ENCODE assay signal across 9 mouse cellular contexts in the genomic region with DNA sequence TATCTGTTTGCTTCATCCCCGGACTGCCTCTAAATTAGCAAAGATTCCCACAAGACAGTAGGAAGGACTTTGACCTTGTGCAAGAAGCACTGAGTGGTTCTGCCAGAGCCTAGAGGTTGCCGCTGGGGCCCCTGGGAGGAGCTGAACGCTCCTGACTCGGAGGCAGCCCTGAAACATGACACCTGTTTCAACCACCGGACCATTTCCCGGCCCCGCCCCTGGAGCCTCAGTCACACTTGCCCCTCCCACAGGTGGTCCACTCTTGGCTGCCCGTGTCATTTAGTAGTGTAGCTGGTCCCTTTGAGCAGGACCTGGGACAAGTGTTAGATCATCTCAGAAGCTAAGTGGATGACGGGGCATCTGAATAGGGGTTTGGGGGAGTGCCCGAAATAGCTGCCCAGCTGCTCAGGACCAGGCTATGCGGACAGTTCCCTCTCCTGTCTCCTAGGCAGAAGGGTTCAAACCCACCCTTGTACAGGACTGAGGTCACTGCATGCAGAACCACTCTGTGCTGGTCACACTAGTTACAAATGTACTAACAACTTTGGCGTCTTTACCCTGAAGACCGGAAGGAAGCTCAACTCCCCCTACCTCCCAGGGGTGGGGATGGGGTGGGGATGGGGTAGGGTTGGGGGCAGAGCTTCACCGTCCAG. TPM values are rescaled to one million over a fixed set of nuclear protein-coding genes. Genes with fewer than 3 reads are reported as not detected.
DNase-seq lines count a peak whose midpoint lies in the region; ATAC-seq lines count a peak whose summit lies in the region.
"Had no signal": no experiment of that assay in that cellular context is flagged by ENCODE, and none has a peak within 500 bp of the region (broad histone marks: within the 10 kb centered on the region; RNA-seq: fewer than 3 reads in every experiment).

No protein-coding gene starts in this region.

- H3K36me3 ChIP-seq in hindbrain, embryonic 11.5 days (ENCODE audit: control insufficient read depth, insufficient read depth, low read length) = no peaks in the 10 kb centered on the region
- H3K36me3 ChIP-seq in midbrain, embryonic 11.5 days (ENCODE audit: control insufficient read depth, insufficient read depth, low read length) = no peaks in the 10 kb centered on the region

- WGBS in hindbrain, embryonic 11.5 days = 4% methylated on average over 14 of the region's 14 CpGs
- 7% methylated on average over 14 of the region's 14 CpGs for WGBS in midbrain, embryonic 11.5 days

- peaks cover 5% of the 10 kb centered on the region; the same call in 1 of the 2 replicates for H3K4me1 ChIP-seq in hindbrain, embryonic 11.5 days (replicated peaks; ENCODE audit: control insufficient read depth, insufficient read depth, low read length)
- H3K4me1 ChIP-seq in midbrain, embryonic 11.5 days (ENCODE audit: control insufficient read depth, insufficient read depth, low read length) = peaks cover 12% of the 10 kb centered on the region

- H3K4me2 ChIP-seq in hindbrain, embryonic 11.5 days (replicated peaks; ENCODE audit: low read depth, low read length) = peak overlapping the region; percentile 56
- H3K4me2 ChIP-seq in midbrain, embryonic 11.5 days = peak overlapping the region; percentile 51

- DNase-seq in heart, postnatal 10 days = peak; percentile 15 to 24
- no peak for DNase-seq in heart, postnatal 14 days
- peak; percentile 77 for DNase-seq in cerebellum, postnatal 10 days
- DNase-seq in hindbrain, embryonic 11.5 days (ENCODE audit: low spot score) = peak; percentile 41
- peak; percentile 88 for DNase-seq in midbrain, embryonic 11.5 days (ENCODE audit: low spot score, missing footprints)
- no peak for DNase-seq in layer of hippocampus, postnatal 10 days (ENCODE audit: low spot score in 2 of 2)
- DNase-seq in gastrocnemius, adult 8-10 months (ENCODE audit: low spot score in 2 of 2) = no peak
- no peak for DNase-seq in adrenal gland, postnatal 4 days (ENCODE audit: low spot score in 2 of 2)

- H3K27ac ChIP-seq in hindbrain, embryonic 11.5 days (ENCODE audit: low read depth, low read length) = no peak overlapping the region
- no peak overlapping the region for H3K27ac ChIP-seq in midbrain, embryonic 11.5 days (ENCODE audit: low read depth, low read length)

- intact Hi-C loops in heart, postnatal 10 days (cut with DNase I) = no loop called here
- intact Hi-C loops in heart, postnatal 14 days (cut with DNase I) = no loop called here

- ATAC-seq in hindbrain, embryonic 11.5 days (ENCODE audit: low FRiP score) = no peak
- peak; percentile 33 for ATAC-seq in midbrain, embryonic 11.5 days (ENCODE audit: low FRiP score)
- ATAC-seq: Patski had no signal

- H3K9me3 ChIP-seq in hindbrain, embryonic 11.5 days (ENCODE audit: control insufficient read depth, low read length) = no peaks in the 10 kb centered on the region
- no peaks in the 10 kb centered on the region for H3K9me3 ChIP-seq in midbrain, embryonic 11.5 days (ENCODE audit: control insufficient read depth, low read length)

- H3K27me3 ChIP-seq in hindbrain, embryonic 11.5 days (ENCODE audit: control insufficient read depth, insufficient read depth, low read length) = peaks cover 26% of the 10 kb centered on the region
- H3K27me3 ChIP-seq in midbrain, embryonic 11.5 days (ENCODE audit: control insufficient read depth, insufficient read depth, low read length) = peaks cover 21% of the 10 kb centered on the region

- peak overlapping the region; percentile 71 for H3K9ac ChIP-seq in hindbrain, embryonic 11.5 days (ENCODE audit: low read depth, low read length)
- no peak overlapping the region for H3K9ac ChIP-seq in midbrain, embryonic 11.5 days (ENCODE audit: low read length)

- H3K4me3 ChIP-seq in hindbrain, embryonic 11.5 days (ENCODE audit: low read depth, low read length) = peak overlapping the region; percentile 42
- peak overlapping the region; percentile 33 for H3K4me3 ChIP-seq in midbrain, embryonic 11.5 days (ENCODE audit: low read depth, low read length)

RNA-seq across cellular contexts. Expression of a gene that starts 1.8 kb away (rescaled TPM):
- 1 to 10 TPM; 2.6 to 3.3 TPM for total RNA-seq in heart, postnatal 10 days (2021)
- total RNA-seq in heart, postnatal 14 days (2021) = 1 to 10 TPM; 3.5 to 4.6 TPM
- polyA plus RNA-seq in hindbrain, embryonic 11.5 days (2014; fragmentation: Nextera tagmentation; extraction: Ambion mirVana) = 45.9 and 68.9 TPM in 2 replicates
- 30.9 and 31.4 TPM in 2 replicates for polyA plus RNA-seq in midbrain, embryonic 11.5 days (2014; fragmentation: Nextera tagmentation; extraction: Ambion mirVana)
- total RNA-seq in layer of hippocampus, postnatal 10 days (2021) = 10 to 100 TPM; 72.1 to 76.2 TPM
- total RNA-seq in gastrocnemius, adult 8-10 months (2022) = not detected
- total RNA-seq in adrenal gland, postnatal 4 days (2021) = 1 to 10 TPM; 1.2 to 2.0 TPM

RNA-seq across cellular contexts. Expression of a gene that starts 35.3 kb away (rescaled TPM):
- 1 to 10 TPM; 1.5 to 1.6 TPM for total RNA-seq in heart, postnatal 10 days (2021)
- 1 to 10 TPM; 1.5 to 2.0 TPM for total RNA-seq in heart, postnatal 14 days (2021)
- 1.3 TPM in 2 replicates for polyA plus RNA-seq in hindbrain, embryonic 11.5 days (2014; fragmentation: Nextera tagmentation; extraction: Ambion mirVana)
- polyA plus RNA-seq in midbrain, embryonic 11.5 days (2014; fragmentation: Nextera tagmentation; extraction: Ambion mirVana) = 0.86 and 1.5 TPM in 2 replicates
- total RNA-seq in layer of hippocampus, postnatal 10 days (2021) = 1 to 10 TPM; 1.7 to 3.1 TPM
- total RNA-seq in gastrocnemius, adult 8-10 months (2022) = 1 to 10 TPM; 1.2 to 1.9 (median 1.3) TPM
- total RNA-seq in adrenal gland, postnatal 4 days (2021) = 1 to 10 TPM; 5.2 to 5.4 TPM

Comparison
In these comparisons a context has a peak if more than half of its experiments do, and no peak if none do; other contexts are left out.
1. DNase-seq: peak in heart, postnatal 10 days (2 of 2), cerebellum, postnatal 10 days (2 of 2), hindbrain, embryonic 11.5 days (single experiment) and midbrain, embryonic 11.5 days (single experiment); none in heart, postnatal 14 days (0 of 2), layer of hippocampus, postnatal 10 days (0 of 2), gastrocnemius, adult 8-10 months (0 of 2) and adrenal gland, postnatal 4 days (0 of 2).
2. RNA of a gene that starts 1.8 kb away (total RNA-seq): 72.1 to 76.2 TPM in layer of hippocampus, postnatal 10 days; 3.5 to 4.6 TPM in heart, postnatal 14 days, 2.6 to 3.3 TPM in heart, postnatal 10 days, 1.2 to 2.0 TPM in adrenal gland, postnatal 4 days and not detected in gastrocnemius, adult 8-10 months; every median in the first group is over 10 times any median in the second.